Mouse (Mus musculus) mouse embryonic stem cell (cell line): ENCODE data around the gene Epm2a.

Experiments
- in situ Hi-C, 2 experiments: fragments of 300-500 bp; cut with MboI; formaldehyde crosslinking; loops; 1 replicate in 1 of 2; 3 replicates in 1 of 2; pipeline ENCODE4 v1.14.3; 2019 to 2020; ENCODE audit warnings: low sequenced_read_pairs in 2 of 2, low pct_unique_long_range_greater_than_20kb in 1 of 2, mixed read lengths in 1 of 2; ENCODE audit not compliant: unreplicated experiment in 1 of 2

Gene Epm2a

GRCm38 (mm10) chr10:11381302-11381701, 38.1 kb downstream of the Epm2a start:
- in situ Hi-C loops: no loop called here

- in situ Hi-C loops: no loop called here
These were observed 67.7 kb downstream of the Epm2a start for GRCm38 (mm10) chr10:11410926-11411325.

GRCm38 (mm10) chr10:11420071-11420470, 76.9 kb downstream of the Epm2a start:
- in situ Hi-C loops: no loop called here

GRCm38 (mm10) chr10:11429059-11429812, 86.0 kb downstream of the Epm2a start:
- in situ Hi-C loops: no loop called here

- in situ Hi-C loops: no loop called here
These were observed 93.8 kb downstream of the Epm2a start for GRCm38 (mm10) chr10:11436961-11437360.

GRCm38 (mm10) chr10:11438461-11438860, 95.3 kb downstream of the Epm2a start:
- in situ Hi-C loops: no loop called here

- in situ Hi-C loops: no loop called here
These were observed 96.1 kb downstream of the Epm2a start for GRCm38 (mm10) chr10:11439342-11439741.

- in situ Hi-C loops: no loop called here
These were observed 106.5 kb downstream of the Epm2a start for GRCm38 (mm10) chr10:11449556-11450305.

- in situ Hi-C loops: no loop called here
These were observed 109.3 kb downstream of the Epm2a start for GRCm38 (mm10) chr10:11452537-11452936.

GRCm38 (mm10) chr10:11457445-11457844, 114.2 kb downstream of the Epm2a start:
- in situ Hi-C loops: no loop called here

- in situ Hi-C loops: no loop called here
These were observed 148.8 kb downstream of the Epm2a start for GRCm38 (mm10) chr10:11491956-11492355.
